Mouse (Mus musculus): ENCODE results near the gene 1190007I07Rik.
"Not testable (repeated sequence)": the region's sequence is repeated elsewhere in the genome, so short reads cannot be mapped to it uniquely, and the experiment has no call there.

The 1190007I07Rik gene

GRCm38 (mm10) chr10:82629586-82630255 is 6.7 kb upstream of the 1190007I07Rik start, which contains the start of gene Tdg:
Gene Tdg (plus strand): TSS chr10:82629828.
- DNase-seq (ENCODE audit: low read depth in 1 of 2, low spot score in 2 of 2) = peak; percentile 68 to 84

GRCm38 (mm10) chr10:82629111-82629585 is 6.1 kb upstream of the 1190007I07Rik start:
- DNase-seq (ENCODE audit: low read depth in 1 of 2, low spot score in 2 of 2) = peak in 1 of 2 experiments; percentile 8

GRCm38 (mm10) chr10:82623553-82623932 is 515 bp upstream of the 1190007I07Rik start:
- not testable (repeated sequence) for DNase-seq (ENCODE audit: low read depth in 1 of 2, low spot score in 2 of 2)

- DNase-seq (ENCODE audit: low read depth in 1 of 2, low spot score in 2 of 2) = no peak
Measured at GRCm38 (mm10) chr10:82622235-82622634, 793 bp downstream of the 1190007I07Rik start.

GRCm38 (mm10) chr10:82594421-82594820 is 28.6 kb downstream of the 1190007I07Rik start:
- not testable (repeated sequence) for DNase-seq (ENCODE audit: low read depth in 1 of 2, low spot score in 2 of 2)

- DNase-seq (ENCODE audit: low read depth in 1 of 2, low spot score in 2 of 2) = not testable (repeated sequence)
Measured at GRCm38 (mm10) chr10:82589673-82590072, 33.4 kb downstream of the 1190007I07Rik start.

GRCm38 (mm10) chr10:82571091-82571490 is 51.9 kb downstream of the 1190007I07Rik start:
- DNase-seq (ENCODE audit: low read depth in 1 of 2, low spot score in 2 of 2) = not testable (repeated sequence)

Data from monocyte, adult 2 months (primary cell).